Mouse (Mus musculus) heart, postnatal 10 days (tissue): ENCODE results near the gene Adamts6. TPM values are rescaled to one million over a fixed set of nuclear protein-coding genes. Genes with fewer than 3 reads are reported as not detected.

Experiments used
- DNase-seq, 2 experiments: peaks; one replicate each; pipeline ENCODE4 v3.0.0; 2021
- intact Hi-C: fragments of 180-260 bp; cut with DNase I; formaldehyde crosslinking; loops from one replicate; pipeline ENCODE4 v1.15.1; 2025
- total RNA-seq, 2 experiments: library from RNA; stranded (reverse); gene quantifications; 2 replicates each; pipeline ENCODE4 v1.2.3; 2021

Adamts6 gene
- total RNA-seq, 2 experiments from 2014 or later = 6.5 to 9.6 TPM

- intact Hi-C loops = no loop called here
- peak; percentile 32 to 42 for DNase-seq
Measured at GRCm38 (mm10) chr13:104509561-104510493, 222.2 kb downstream of the Adamts6 start.

- intact Hi-C loops = no loop called here
- DNase-seq = peak; percentile 56 to 62
Measured at GRCm38 (mm10) chr13:104510766-104511165, 223.1 kb downstream of the Adamts6 start.

DNA sequence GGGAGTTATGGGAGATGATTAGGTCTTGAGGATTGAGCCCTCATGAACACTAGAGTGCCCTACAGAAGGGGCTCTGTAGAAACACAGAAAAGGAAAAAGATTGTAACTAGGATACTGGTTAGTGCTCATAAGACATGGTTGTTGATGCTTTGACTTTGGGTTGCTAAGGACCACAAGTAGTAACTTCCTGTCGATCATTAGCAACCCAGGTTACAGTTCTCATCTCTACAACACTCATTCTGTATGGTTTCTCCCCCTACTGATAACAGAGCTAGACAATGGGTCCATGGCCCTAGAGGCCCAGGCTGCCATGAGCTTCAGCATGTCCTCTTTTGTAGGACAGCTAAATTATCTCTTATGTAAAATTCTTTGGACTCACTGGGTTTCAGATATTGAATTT is 227.4 kb downstream of the Adamts6 start:
- no peak for DNase-seq
- intact Hi-C loops = no loop called here

GRCm38 (mm10) chr13:104516146-104516545 is 228.5 kb downstream of the Adamts6 start:
- intact Hi-C loops = no loop called here
- DNase-seq = no peak

- intact Hi-C loops = no loop called here
- DNase-seq = no peak
Measured at GRCm38 (mm10) chr13:104516766-104517364, 229.2 kb downstream of the Adamts6 start.

DNA sequence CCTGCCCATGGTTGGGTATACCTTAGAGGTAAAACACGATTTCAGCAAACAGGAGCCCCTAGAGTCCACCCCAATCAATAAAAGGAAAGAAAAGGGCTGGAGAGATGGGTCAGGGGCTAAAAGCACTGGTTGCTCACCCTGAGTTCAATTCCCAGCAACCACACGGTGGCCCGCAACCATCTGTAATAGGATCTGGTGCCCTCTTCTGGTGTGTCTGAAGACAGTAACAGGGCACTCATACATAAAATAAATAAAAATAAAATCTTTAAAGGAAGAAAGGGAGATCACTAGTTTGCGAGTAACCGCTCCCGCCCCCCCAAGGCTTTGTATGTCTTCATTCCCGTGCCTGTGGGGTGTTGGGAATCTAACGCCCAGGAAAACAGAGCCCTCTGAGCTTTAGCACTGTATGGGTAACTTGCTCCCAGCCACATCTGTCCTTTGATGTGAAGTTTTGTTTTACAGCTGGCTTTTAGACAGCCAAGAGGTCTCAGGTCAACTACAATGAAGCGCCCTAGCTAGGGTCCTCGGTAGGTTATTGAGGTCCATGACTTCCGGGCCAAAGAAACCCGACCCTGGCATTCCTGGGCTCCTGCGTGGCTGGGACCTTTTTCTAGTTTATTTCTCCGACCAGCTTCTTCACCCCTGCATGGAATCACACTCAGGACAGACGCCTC is 230.1 kb downstream of the Adamts6 start:
- intact Hi-C loops = no loop called here
- no peak for DNase-seq

- DNase-seq = peak; percentile 90 to 93
- intact Hi-C loops = no loop called here
Measured at GRCm38 (mm10) chr13:104518312-104519005, 230.8 kb downstream of the Adamts6 start.

DNA sequence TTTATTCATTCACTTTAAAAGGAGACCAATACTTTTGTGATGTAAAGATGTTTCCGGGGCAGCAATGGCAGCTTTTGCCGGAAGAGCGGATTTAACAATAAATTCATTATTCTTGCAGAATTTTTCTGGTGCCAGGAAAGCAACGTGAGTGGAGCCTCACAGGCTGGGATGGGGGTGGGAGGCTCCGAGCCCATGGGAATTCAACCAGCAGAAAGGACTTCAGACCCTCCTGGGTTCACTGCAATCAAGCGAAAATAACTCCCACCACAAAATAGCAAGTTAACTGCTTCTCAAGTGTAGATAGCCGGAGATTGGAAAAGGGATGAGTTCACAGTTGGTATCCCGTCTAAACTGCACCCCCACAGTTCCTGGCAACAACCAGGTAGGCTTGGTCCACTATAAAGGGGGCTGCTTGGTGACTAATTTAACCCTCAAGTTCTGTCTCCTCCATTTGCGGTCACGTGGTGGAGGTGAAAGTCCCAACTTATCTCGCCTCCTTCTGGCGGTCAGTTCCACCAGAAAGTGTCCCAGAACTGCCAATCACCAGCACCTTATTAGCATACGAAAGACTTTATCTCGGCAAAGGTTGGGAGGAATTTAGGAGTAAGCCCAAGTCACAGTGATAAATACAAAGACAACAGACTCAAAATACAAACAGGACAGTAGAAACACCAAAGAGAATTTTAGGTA is 231.5 kb downstream of the Adamts6 start:
- intact Hi-C loops = no loop called here
- no peak for DNase-seq

GRCm38 (mm10) chr13:104519981-104520380 is 232.3 kb downstream of the Adamts6 start:
- no peak for DNase-seq
- intact Hi-C loops = no loop called here

DNA sequence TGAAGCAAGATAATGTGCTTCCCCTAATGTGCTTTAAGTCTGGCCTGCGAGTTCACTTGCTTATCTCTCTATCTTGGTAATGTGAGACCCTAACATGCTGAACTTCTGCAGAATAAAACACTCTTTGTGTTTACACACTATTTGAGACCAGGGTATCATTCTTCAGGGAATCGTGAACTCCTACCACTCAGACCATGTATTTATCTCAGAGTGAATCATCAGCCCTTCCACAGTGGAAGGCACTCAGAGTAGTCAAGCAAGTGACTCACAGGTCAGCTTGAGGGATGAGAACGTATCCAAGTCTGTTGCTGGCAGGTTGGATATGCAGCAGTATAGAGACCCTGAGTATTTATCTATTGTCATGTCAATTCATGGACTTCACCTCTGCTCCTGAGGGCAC is 232.8 kb downstream of the Adamts6 start:
- intact Hi-C loops = no loop called here
- no peak for DNase-seq

- intact Hi-C loops = no loop called here
- DNase-seq = no peak
Measured at GRCm38 (mm10) chr13:104521532-104521931, 233.9 kb downstream of the Adamts6 start.

- DNase-seq = no peak
- intact Hi-C loops = no loop called here
Measured at GRCm38 (mm10) chr13:104525656-104526055, 238.0 kb downstream of the Adamts6 start.

DNA sequence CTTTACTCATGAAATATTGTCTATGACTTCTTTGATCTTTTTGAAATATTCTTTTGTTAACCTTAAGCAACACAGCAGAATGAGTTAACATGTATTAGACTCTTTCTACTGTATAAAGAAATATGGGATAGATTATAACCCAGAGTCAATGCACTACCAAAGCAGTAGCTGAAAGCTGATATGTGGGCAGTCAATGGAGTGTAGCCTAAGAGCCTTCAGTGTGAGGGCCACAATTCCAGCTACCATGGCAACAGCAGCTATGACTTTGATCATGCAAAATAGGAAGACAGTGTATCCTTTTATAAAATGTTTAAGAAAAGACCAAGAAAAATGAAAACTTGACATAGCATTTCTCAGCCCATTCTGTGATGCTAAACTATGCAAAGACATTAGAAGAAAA is 241.6 kb downstream of the Adamts6 start:
- no peak for DNase-seq
- intact Hi-C loops = no loop called here

GRCm38 (mm10) chr13:104531841-104532240 is 244.2 kb downstream of the Adamts6 start:
- DNase-seq = no peak
- intact Hi-C loops = no loop called here

- DNase-seq = no peak
- intact Hi-C loops = no loop called here
Measured at GRCm38 (mm10) chr13:104532723-104533122, 245.1 kb downstream of the Adamts6 start.

DNA sequence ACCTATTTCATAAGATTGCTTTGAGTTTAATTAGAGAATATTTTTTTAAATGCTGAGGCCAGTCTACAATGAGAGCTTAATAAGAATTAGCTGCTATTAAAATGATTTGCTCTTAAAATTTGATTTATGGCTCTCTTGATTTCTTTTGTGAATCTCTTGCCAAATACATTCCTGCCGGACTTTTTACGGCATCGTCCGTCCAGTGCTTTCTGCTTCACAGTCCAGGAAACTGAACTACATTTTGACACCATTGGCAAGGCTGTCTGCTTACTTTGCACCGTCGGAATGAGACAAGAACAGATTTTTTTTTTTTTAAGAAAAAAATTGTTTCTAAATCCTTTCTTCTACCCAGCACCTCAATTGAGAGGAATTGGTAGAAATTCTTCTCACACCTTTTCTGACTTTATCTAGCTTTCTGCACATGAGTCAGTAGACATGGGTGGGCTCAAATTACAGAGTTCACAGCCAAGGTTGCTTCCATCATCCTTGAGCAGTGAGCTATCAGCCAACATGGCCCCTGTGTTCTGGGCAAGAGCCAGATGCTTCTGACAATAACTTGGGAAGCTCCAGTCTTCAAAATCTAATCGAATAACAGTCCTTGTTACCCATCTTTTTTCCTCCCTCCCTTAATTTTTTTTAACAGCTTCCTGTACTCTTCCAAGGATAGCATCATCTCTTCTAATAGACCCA is 246.3 kb downstream of the Adamts6 start:
- intact Hi-C loops = no loop called here

GRCm38 (mm10) chr13:104540861-104541398 is 253.3 kb downstream of the Adamts6 start:
- DNase-seq = no peak
- intact Hi-C loops = no loop called here

More for the DNA sequence above, 246.3 kb downstream of the Adamts6 start:
- DNase-seq = no peak

GRCm38 (mm10) chr13:104542123-104542758 is 254.6 kb downstream of the Adamts6 start:
- DNase-seq = peak in 1 of 2 experiments; percentile 7
- intact Hi-C loops = no loop called here

GRCm38 (mm10) chr13:104542759-104543141 is 255.1 kb downstream of the Adamts6 start:
- intact Hi-C loops = no loop called here
- no peak for DNase-seq
